Mouse (Mus musculus): ENCODE data around the gene Rars. TPM values are rescaled to one million over a fixed set of nuclear protein-coding genes. Genes with fewer than 3 reads are reported as not detected.
"Not testable (repeated sequence)": the region's sequence is repeated elsewhere in the genome, so short reads cannot be mapped to it uniquely, and the experiment has no call there.

Gene Rars
- total RNA-seq, 2 experiments from 2014 or later: 47.9 to 53.4 TPM

DNA sequence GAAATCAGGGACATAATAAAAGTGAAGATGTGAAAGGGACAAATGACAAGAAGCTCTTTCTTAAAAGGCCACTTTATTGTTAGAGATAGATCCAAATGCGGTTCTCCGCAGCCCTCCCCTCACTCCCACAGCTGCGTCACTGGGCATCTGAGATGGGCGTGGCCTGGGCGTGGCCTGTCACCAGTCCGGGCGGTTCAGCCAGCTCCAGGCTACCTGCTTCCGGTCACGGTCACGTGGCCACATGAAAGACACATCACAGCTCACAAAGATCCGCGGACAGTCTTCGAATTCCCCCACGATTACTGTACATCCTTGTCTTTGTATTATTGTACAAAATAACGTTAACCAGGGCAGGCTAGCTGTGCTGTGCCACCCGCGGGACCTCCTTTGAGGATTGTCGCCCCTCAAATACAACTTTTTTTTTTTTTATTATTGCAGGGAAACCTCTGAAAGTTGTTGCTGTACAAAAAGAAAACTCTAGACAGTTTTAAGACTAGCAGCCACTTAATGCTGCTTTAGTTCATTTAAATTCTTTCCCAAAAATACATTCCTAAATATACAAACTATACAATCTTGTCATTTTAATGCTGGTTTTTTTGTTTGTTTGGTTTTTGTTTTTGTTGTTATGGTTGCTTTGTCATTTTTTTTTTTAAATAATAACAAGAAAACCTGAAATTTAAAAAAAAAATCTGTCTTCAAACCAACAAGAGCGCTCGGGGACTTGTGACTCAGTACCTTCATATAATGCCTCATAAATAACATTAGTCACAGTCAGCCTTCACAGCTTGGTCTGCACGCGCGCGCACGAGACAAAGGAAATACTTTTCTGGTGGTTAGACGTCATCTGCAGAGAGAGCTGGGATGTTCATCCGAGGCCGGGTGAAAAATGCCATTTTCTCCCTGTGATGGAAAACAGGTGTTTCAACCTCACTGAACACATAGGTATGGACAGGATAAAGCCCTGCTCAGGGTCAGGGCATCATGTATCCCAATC is 4.3 kb upstream of the Rars start:
- peak; percentile 93 for DNase-seq

DNA sequence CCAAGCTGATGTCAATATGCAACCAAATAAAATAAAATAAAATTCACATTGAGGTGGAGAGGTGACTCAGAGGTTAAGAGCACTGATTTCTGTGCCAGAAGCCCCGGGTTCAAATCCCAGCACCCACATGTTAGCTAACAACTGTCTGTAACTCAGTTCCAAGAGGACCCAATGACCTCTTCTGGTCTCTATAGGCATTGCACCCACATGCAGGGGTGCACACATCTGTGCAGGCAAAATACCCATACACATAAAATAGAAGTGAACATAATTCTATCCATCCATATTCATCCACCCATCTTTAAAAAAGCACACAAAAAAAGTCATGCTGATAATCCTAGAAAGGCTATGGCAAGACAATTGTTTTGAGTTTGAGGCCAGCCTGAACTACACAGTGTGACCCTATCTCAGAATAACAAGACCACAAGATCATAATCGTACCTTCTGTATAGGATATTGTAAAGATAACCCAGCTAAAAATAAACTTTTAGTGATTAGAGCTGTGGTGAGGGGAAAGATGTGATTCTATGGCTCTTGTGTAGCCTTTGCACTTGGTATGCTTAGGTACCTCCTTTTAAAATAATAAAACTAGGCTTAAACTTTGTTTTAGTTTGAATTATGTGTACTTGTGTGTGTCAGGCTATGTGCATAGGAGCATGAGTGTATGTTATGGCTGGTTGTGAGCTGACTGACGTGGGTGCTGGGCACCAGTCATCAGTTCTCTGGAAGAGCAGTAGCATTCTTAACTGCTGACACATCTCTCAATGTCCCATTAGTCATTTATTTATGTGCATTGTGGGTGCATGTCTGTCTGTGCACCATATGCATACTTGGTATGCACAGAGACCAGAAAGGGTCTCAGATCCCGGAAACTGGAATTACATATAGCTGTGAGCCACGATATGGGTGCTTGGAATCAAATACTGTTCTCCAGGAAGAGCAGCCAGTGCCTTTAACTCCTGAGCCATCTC is 3.1 kb upstream of the Rars start:
- no peak for DNase-seq

GRCm38 (mm10) chr11:35833270-35833669 is 1.0 kb downstream of the Rars start:
- no peak for DNase-seq

GRCm38 (mm10) chr11:35832139-35832538 is 2.2 kb downstream of the Rars start:
- no peak for DNase-seq

GRCm38 (mm10) chr11:35827714-35828113 is 6.6 kb downstream of the Rars start:
- no peak for DNase-seq

DNA sequence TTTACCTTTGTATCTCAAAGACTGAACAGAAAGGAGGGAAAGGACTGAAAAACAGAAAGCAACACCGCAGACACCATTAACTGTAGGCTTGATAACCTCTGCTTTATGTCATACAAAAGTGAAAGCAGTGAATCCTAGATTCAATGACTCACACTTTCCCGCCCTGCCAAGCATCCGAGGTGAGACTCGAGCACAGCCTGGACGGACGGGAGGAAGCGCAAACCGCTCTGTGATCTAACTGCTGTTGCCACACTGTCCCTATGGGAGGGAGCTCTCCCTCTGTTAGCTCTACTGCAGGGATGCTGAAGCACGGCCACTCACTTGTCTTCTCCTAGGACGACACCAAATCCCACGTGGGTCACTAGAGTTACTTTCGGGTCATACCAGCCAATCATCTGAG is 18.0 kb downstream of the Rars start:
- DNase-seq: no peak

DNA sequence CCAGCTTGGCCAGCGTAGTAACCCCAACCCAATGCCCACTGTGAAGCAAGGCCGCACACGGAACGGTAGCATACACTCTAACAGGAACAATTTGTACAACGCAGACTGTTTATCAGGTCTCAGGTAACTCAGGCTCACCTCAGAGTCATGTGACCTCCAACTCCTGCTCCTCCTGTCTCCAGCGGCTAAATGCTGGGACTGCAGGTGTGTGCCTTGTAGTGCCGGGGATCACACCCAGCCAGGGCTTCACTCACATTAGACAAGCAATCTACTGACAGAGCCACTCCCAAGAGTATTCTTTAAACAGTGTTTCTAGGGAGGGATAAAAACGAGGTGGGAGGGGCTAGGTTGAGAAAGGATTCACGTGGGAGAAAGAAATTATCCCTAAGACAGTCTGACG is 22.8 kb downstream of the Rars start:
- DNase-seq: no peak

DNA sequence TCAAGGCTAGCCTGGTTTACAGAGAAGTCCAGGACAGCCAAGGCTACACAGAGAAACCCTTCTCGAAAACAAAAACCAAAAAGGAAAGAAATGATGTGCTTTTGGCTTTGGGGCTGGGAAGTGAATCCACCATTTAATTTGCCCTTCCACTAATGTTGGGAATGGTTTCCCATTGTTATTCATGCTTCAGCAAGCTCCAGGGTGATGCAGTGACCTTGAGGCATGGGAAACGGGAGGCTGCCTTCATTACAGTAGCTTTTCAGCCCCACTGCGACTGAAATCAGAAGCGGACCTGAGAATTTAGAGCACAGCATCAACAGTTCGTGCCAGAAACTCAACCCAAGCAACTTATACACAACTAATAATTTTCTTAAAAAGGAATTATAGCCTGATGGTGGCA is 33.0 kb downstream of the Rars start:
- no peak for DNase-seq

- peak; percentile 71 for DNase-seq
These were observed 35.4 kb downstream of the Rars start, which contains the start of gene Fbll1 for GRCm38 (mm10) chr11:35798874-35799273. Gene Fbll1, minus strand, starts transcription at chr11:35798884.

GRCm38 (mm10) chr11:35798495-35798820 is 35.8 kb downstream of the Rars start:
- DNase-seq: no peak

DNA sequence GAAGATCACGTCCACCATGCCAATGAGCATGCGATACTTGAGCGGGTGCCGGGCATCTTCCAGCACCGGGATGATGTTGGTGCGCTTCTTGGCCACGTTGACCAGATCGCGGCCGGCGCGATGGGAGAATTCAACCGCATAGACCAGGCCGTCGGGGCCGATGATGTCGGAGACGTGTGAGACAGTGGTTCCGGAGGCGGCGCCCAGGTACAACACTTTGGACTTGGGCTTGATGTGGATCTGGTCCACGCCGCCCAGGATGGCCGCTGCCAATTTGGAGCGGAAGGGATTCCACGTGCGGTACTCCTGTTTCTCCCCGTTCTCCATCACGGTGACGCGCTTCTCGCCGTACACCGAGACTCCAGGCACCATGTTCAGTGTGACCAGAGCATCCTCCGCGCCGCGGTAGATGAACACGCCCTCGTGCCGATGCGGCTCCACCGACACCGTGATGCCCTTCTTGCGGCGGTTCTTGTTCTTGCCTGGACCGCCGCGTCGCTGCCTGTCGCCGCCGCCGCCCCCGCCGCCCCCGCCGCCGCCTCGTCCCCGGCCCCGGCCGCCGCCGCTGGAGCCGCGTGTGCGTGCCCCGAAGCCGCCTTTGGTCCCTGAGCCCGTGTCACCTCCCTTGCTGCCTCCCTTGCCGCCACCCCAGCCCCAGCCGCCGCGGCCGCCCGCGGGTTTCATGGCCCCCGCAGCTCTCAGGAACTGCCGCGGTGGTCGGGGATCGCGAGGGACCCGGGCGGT is 36.4 kb downstream of the Rars start:
- DNase-seq: no peak

GRCm38 (mm10) chr11:35792800-35793199 is 41.5 kb downstream of the Rars start:
- not testable (repeated sequence) for DNase-seq

DNA sequence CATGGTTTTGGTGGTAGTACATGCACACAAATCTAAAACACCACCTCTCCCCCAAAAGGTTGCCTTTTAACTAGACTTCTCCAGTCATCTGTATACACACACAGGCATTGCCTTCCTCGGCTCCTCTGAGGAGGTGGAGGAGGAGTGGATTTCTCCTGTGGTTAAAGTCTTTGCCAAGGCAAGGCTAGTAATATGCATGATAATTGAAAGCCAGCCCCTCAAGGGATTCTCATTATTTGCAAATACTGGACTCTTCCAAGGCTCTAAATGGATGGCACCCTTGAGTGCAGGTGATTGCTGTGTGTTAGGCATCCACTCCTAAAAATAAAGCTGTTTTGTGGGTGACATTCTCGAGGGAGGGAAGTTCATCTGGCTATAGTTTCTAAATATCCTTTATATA is 45.9 kb downstream of the Rars start:
- no peak for DNase-seq

DNA sequence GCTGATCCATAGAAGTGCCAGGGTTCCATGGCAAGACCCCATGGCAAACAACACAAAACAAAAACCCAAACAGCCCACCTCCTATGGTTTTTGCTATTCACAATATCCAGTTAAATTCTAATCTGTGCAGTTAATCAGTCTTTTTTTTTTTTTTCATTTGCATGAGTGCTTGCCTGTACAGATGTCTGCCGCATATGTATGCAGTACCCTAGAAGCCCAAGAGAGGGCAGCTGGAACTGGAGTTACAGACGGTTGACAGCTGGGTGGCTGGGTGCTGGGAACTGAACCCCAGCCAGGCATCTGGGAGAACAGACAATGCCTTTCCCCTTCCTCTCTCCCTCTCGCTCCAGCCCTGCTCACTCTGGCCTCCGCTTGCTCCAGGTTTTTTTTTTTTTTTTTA is 49.8 kb downstream of the Rars start:
- DNase-seq: no peak

DNA sequence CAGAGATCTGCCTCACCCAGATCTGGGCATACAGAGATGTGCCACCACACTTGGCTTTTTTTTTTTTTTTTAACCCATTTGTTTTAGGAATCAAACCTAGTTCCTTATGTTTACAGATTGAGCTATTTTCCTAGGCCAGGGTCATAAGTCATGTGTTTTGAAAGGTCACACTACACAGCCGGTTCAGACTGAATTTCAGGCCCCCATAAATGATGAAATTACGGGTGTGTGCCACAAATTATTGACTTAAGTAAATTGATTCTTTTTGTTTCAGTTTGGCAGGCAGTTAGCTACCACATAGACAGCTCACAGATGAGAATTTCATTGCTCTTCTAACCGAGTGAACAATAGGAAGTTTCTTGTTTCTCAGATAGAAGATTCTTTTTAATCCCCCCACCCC is 50.3 kb downstream of the Rars start:
- DNase-seq: no peak

- no peak for DNase-seq
These were observed 51.3 kb downstream of the Rars start for GRCm38 (mm10) chr11:35783038-35783437.

GRCm38 (mm10) chr11:35782444-35782843 is 51.9 kb downstream of the Rars start:
- DNase-seq: no peak

DNA sequence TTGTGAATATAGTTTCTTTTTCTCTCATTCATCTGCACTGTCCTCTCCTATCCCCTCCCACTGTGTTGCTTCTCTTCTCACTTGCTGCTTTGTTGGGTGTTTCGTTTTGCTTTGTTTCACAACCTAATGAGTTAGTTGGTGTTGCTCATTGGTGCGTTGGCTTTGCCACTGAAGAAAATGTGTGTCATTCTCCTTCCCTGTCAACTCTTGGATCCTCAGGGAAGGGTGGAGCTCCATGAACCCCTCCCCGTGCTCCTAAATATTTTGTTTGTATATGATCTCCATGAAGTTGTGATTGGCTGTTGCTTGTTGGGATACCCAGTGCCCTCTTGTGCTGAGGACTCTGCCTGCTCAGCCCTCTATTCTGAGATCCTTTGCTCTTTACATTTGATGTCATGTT is 54.0 kb downstream of the Rars start:
- DNase-seq: no peak

- no peak for DNase-seq
These were observed 57.9 kb downstream of the Rars start for GRCm38 (mm10) chr11:35776452-35776851.

- DNase-seq: no peak
These were observed 58.7 kb downstream of the Rars start for GRCm38 (mm10) chr11:35775606-35776005.

GRCm38 (mm10) chr11:35770741-35771504 is 63.4 kb downstream of the Rars start:
- DNase-seq: no peak

Data from heart, postnatal 4 days (tissue).